Mouse (Mus musculus): ENCODE data around the gene Plek. TPM values are rescaled to one million over a fixed set of nuclear protein-coding genes. Genes with fewer than 3 reads are reported as not detected.

Gene Plek
- polyA plus RNA-seq, 1 experiment, result 3.3 TPM

DNA sequence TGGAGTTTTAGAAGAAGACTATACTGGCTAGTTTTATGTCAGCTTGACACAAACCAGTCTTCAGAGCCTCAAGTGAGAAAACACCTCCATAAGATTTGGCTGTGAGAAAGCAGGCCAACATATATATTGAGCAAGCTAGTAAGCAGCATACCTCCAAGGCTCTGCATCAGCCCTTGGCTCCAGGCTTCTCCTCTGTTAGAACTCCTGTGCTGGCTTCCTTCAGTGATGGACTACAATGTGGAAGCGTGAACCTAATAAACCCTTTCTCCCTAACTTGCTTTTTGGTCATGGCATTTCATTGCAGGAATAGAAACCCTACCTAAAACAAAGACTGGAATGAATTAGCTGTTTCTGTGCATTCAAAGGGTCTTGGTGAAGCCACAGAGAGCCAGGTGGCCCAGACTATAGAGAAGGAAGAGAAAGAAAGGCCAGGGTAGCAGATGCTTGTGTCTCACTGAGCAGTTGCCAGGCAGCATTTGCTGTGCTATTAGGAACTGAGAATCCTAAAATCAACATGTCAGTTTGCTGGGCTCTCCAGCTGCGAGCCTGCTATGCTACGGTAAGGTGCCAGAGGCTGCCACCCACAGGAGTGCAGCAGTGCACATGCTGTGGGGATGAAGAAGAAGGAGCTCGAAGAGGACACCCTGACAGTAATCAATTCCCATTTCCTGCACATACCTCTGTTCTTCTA lies 110.9 kb downstream of the Plek start:
- TF ChIP-seq CTCF (IDR thresholded peaks at IDR 0.05; ENCODE audit: borderline replicate concordance, extremely low read depth, insufficient read depth, insufficient read length), result no peak
- no peak for TF ChIP-seq POLR2A (IDR thresholded peaks at IDR 0.05; ENCODE audit: borderline replicate concordance, extremely low read depth, insufficient read depth, insufficient read length, poor library complexity, severe bottlenecking)
- DNase-seq (ENCODE audit: low read depth), result peak; percentile 79

DNA sequence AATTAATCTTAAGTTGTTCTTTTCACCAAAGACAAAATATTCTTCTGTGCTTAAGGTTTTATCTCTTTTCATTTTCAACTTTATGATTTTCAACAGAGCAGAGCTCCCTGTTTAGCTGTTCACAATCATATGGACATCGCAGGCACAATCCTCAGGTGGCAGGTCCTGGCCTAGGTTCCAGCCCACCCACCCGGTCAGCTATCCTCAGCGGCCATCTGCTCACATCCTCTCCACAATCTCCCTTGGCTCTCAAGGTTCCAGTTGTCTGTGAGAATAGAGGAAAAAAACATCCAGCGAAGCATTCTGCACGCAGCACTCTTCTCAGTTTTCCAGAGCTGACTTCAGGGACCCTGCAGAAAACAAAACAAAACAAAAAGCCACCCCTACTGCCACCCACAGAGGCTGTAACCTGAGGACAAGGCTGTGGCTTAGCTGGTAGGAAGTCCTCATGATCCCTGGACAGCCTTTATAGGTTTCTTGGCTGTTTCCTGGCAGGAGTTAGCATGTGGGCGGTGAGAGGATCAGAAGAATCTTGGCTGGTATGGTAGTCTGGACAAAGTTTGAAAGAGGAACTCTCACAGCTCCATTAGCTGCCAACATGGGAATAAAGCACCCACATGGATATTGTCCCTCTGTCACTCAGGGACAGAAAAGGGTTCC lies 116.5 kb downstream of the Plek start:
- no peak for TF ChIP-seq CTCF (IDR thresholded peaks at IDR 0.05; ENCODE audit: borderline replicate concordance, extremely low read depth, insufficient read depth, insufficient read length)
- TF ChIP-seq POLR2A (IDR thresholded peaks at IDR 0.05; ENCODE audit: borderline replicate concordance, extremely low read depth, insufficient read depth, insufficient read length, poor library complexity, severe bottlenecking), result no peak
- DNase-seq (ENCODE audit: low read depth), result no peak

DNA sequence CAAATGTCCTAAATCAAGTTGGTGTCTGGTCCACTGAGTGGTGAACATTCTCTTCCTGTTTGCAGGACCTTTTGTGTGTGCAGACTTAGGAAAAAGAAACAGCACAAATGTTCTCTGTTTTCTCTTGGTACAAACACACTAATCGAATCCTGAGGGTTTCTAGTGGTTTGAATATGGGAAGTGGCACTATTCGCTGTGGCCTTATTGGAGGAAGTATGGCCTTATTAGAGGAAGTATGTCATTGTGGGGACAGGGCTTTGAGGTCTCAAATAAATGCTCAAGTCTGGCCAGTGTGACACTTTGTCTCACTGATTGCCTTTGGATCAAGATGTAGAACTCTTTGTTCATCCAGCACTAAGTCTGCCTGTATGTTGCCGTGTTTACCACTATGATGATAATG lies 120.0 kb downstream of the Plek start:
- DNase-seq (ENCODE audit: low read depth), result no peak
- no peak for TF ChIP-seq CTCF (IDR thresholded peaks at IDR 0.05; ENCODE audit: borderline replicate concordance, extremely low read depth, insufficient read depth, insufficient read length)
- no peak for TF ChIP-seq POLR2A (IDR thresholded peaks at IDR 0.05; ENCODE audit: borderline replicate concordance, extremely low read depth, insufficient read depth, insufficient read length, poor library complexity, severe bottlenecking)

Other genes with a start within 250 kb of the Plek start
- gene Fbxo48, start 101.0 kb downstream of the Plek start, polyA plus RNA-seq (2012; rRNA removed), result 1.7 and 2.3 TPM in 2 replicates
- 104 and 132 TPM in 2 replicates for gene Cnrip1, start 795 bp downstream of the Plek start, polyA plus RNA-seq (2012; rRNA removed)
- 105 and 131 TPM in 2 replicates for gene Ppp3r1, start 106.9 kb upstream of the Plek start, polyA plus RNA-seq (2012; rRNA removed)
- 11.2 and 13.2 TPM in 2 replicates for gene Wdr92, start 129.7 kb upstream of the Plek start, polyA plus RNA-seq (2012; rRNA removed)
- gene Pno1, start 159.2 kb upstream of the Plek start, polyA plus RNA-seq (2012; rRNA removed), result 10.8 and 13.9 TPM in 2 replicates
- 51.7 and 57.8 TPM in 2 replicates for gene C1d, start 205.2 kb upstream of the Plek start, polyA plus RNA-seq (2012; rRNA removed)